Mouse (Mus musculus): ENCODE data around the gene Utp6. TPM values are rescaled to one million over a fixed set of nuclear protein-coding genes. Genes with fewer than 3 reads are reported as not detected.

The Utp6 gene
- polyA plus RNA-seq, 1 experiment from 2014 or later, result 52.1 TPM

GRCm38 (mm10) chr11:79961346-79962124 is 655 bp downstream of the Utp6 start:
- Histone ChIP-seq H3K9ac (peak overlapping the region; percentile 62), H3K4me2 (replicated peaks) (peak overlapping the region; percentile 67), H3K27ac (replicated peaks) (peak overlapping the region; percentile 63), H3K27me3 (no peaks in the 10 kb centered on the region), H3K36me3 (peaks cover 25% of the 10 kb centered on the region), H3K4me1 (peaks cover 11% of the 10 kb centered on the region; the same call in 1 of the 2 replicates), H3K4me3 (replicated peaks) (peak overlapping the region; percentile 66), H3K9me3 (replicated peaks) (no peaks in the 10 kb centered on the region)
- no peak for ATAC-seq (ENCODE audit: insufficient number of reproducible peaks, low FRiP score, low TSS enrichment, low read depth)
- 4% methylated on average over 27 of the region's 27 CpGs for WGBS

GRCm38 (mm10) chr11:79947265-79947664 is 14.9 kb downstream of the Utp6 start:
- H3K36me3 ChIP-seq, result peaks cover 82% of the 10 kb centered on the region
- whole genome bisulfite sequencing, result 91% methylated on average over 3 of the region's 3 CpGs

DNA sequence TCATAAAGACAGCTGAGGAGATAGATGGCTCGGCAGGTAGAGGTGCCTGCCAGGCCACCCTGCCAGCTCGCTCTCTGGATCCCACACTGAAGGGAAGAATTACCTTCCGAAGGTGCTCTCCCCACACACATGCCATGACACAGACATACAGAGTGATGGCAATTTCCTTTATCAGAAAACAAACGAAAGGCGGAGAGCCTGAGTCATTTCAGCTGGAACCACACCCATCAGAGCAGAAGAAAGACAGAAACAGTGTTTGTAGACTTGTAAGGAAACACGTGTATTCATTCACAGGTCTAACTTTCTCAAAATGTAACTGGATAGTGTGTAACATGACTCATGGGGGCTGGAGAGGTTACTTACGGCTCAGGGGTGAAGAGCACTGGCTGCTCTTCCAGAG is 18.6 kb downstream of the Utp6 start:
- WGBS, result 74% methylated on average over 7 of the region's 7 CpGs
- no peak for ATAC-seq (ENCODE audit: insufficient number of reproducible peaks, low FRiP score, low TSS enrichment, low read depth)
- peaks cover 86% of the 10 kb centered on the region for H3K36me3 ChIP-seq
- no peaks in the 10 kb centered on the region for H3K9me3 ChIP-seq (replicated peaks)
- H3K27me3 ChIP-seq, result no peaks in the 10 kb centered on the region
- no peak overlapping the region for H3K4me2 ChIP-seq (replicated peaks)
- no peak overlapping the region for H3K9ac ChIP-seq
- H3K4me1 ChIP-seq, result no peaks in the 10 kb centered on the region
- no peak overlapping the region for H3K4me3 ChIP-seq (replicated peaks)
- no peak overlapping the region for H3K27ac ChIP-seq (replicated peaks)

More at GRCm38 (mm10) chr11:79947265-79947664, 14.9 kb downstream of the Utp6 start:
- H3K4me2 ChIP-seq (replicated peaks), result no peak overlapping the region
- no peaks in the 10 kb centered on the region for H3K4me1 ChIP-seq
- ATAC-seq (ENCODE audit: insufficient number of reproducible peaks, low FRiP score, low TSS enrichment, low read depth), result no peak
- no peaks in the 10 kb centered on the region for H3K27me3 ChIP-seq
- H3K9me3 ChIP-seq (replicated peaks), result no peaks in the 10 kb centered on the region
- H3K27ac ChIP-seq (replicated peaks), result no peak overlapping the region
- H3K9ac ChIP-seq, result no peak overlapping the region
- no peak overlapping the region for H3K4me3 ChIP-seq (replicated peaks)

GRCm38 (mm10) chr11:79943136-79943535 is 19.1 kb downstream of the Utp6 start:
- WGBS, result 94% methylated on average over 8 of the region's 8 CpGs
- H3K9me3 ChIP-seq (replicated peaks), result no peaks in the 10 kb centered on the region
- H3K9ac ChIP-seq, result no peak overlapping the region
- H3K27me3 ChIP-seq, result no peaks in the 10 kb centered on the region
- H3K36me3 ChIP-seq, result peaks cover 83% of the 10 kb centered on the region
- no peak overlapping the region for H3K27ac ChIP-seq (replicated peaks)
- H3K4me3 ChIP-seq (replicated peaks), result no peak overlapping the region
- no peak overlapping the region for H3K4me2 ChIP-seq (replicated peaks)
- no peak for ATAC-seq (ENCODE audit: insufficient number of reproducible peaks, low FRiP score, low TSS enrichment, low read depth)
- H3K4me1 ChIP-seq, result no peaks in the 10 kb centered on the region

DNA sequence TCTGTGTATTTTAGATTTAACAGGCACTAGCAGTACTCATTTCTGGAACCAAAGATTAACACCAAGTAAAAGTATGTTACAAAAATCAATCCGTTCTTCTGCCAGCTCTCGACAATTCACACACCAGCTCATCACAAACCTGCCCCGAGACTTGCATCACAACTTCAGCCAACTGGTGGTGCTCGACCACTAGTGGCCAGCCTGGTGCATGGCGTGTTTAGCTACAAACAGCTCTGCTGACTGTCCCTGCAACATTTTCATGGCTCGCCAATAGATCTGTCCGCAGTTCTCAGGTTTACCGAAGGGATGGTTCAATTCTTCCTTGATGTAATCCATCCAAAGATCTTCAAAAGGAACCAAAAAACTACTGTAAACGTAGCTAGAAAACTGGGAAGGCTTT is 26.4 kb downstream of the Utp6 start:
- Histone ChIP-seq H3K4me2 (replicated peaks) (no peak overlapping the region), H3K9ac (no peak overlapping the region), H3K27me3 (no peaks in the 10 kb centered on the region), H3K36me3 (peaks cover 70% of the 10 kb centered on the region), H3K27ac (replicated peaks) (no peak overlapping the region), H3K9me3 (replicated peaks) (no peaks in the 10 kb centered on the region), H3K4me3 (replicated peaks) (no peak overlapping the region), H3K4me1 (no peaks in the 10 kb centered on the region)
- WGBS, result 87% methylated on average over 9 of the region's 9 CpGs
- ATAC-seq (ENCODE audit: insufficient number of reproducible peaks, low FRiP score, low TSS enrichment, low read depth), result no peak

- Histone ChIP-seq H3K9ac (no peak overlapping the region), H3K36me3 (no peaks in the 10 kb centered on the region), H3K4me3 (replicated peaks) (no peak overlapping the region), H3K4me1 (peaks cover 15% of the 10 kb centered on the region), H3K4me2 (replicated peaks) (no peak overlapping the region), H3K27ac (replicated peaks) (no peak overlapping the region), H3K27me3 (no peaks in the 10 kb centered on the region), H3K9me3 (replicated peaks) (no peaks in the 10 kb centered on the region)
- ATAC-seq (ENCODE audit: insufficient number of reproducible peaks, low FRiP score, low TSS enrichment, low read depth), result no peak
- 79% methylated on average over 1 of the region's 1 CpGs for WGBS
Observed at GRCm38 (mm10) chr11:79922766-79923165, 39.4 kb downstream of the Utp6 start.

- 84% methylated on average over 3 of the region's 3 CpGs for WGBS
- H3K27me3 ChIP-seq, result no peaks in the 10 kb centered on the region
- H3K4me2 ChIP-seq (replicated peaks), result no peak overlapping the region
- ATAC-seq (ENCODE audit: insufficient number of reproducible peaks, low FRiP score, low TSS enrichment, low read depth), result no peak
- H3K4me1 ChIP-seq, result peaks cover 15% of the 10 kb centered on the region
- H3K36me3 ChIP-seq, result no peaks in the 10 kb centered on the region
- no peak overlapping the region for H3K27ac ChIP-seq (replicated peaks)
- no peak overlapping the region for H3K4me3 ChIP-seq (replicated peaks)
- H3K9ac ChIP-seq, result no peak overlapping the region
- no peaks in the 10 kb centered on the region for H3K9me3 ChIP-seq (replicated peaks)
Observed at GRCm38 (mm10) chr11:79922157-79922556, 40.0 kb downstream of the Utp6 start.

DNA sequence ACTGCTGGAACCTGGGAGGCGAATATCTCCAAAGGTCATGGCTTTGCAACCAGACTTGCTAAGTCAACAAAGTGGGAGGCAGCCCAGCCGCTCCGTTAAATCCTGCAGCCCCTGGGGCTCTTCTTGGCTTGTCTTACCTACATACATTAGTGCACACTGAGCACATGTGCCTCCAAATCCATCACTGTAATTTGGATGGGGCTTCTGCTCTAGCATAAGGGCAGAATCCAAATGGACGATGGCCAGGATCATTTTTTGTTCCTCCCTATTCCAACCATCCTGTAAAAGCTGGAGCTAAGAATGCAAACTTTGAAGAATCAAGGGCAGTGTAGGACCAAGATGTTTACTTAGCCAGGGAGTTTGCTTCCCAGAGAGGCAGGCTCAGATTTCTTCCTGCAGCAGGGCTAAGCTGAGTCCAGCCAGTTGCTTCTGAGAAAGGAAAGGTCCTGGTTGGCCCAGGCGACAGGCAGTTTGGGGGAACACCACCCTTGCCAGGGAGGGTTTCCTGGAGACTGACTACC is 41.6 kb downstream of the Utp6 start:
- H3K9me3 ChIP-seq (replicated peaks), result no peaks in the 10 kb centered on the region
- H3K4me3 ChIP-seq (replicated peaks), result no peak overlapping the region
- peak; percentile 39 for ATAC-seq (ENCODE audit: insufficient number of reproducible peaks, low FRiP score, low TSS enrichment, low read depth)
- peak overlapping the region; percentile 58; the same call in 1 of the 2 replicates for H3K27ac ChIP-seq (replicated peaks)
- WGBS, result 30% methylated on average over 5 of the region's 5 CpGs
- no peak overlapping the region for H3K9ac ChIP-seq
- no peaks in the 10 kb centered on the region for H3K27me3 ChIP-seq
- peaks cover 15% of the 10 kb centered on the region for H3K4me1 ChIP-seq
- H3K4me2 ChIP-seq (replicated peaks), result peak overlapping the region; percentile 32; the same call in 1 of the 2 replicates
- no peaks in the 10 kb centered on the region for H3K36me3 ChIP-seq

DNA sequence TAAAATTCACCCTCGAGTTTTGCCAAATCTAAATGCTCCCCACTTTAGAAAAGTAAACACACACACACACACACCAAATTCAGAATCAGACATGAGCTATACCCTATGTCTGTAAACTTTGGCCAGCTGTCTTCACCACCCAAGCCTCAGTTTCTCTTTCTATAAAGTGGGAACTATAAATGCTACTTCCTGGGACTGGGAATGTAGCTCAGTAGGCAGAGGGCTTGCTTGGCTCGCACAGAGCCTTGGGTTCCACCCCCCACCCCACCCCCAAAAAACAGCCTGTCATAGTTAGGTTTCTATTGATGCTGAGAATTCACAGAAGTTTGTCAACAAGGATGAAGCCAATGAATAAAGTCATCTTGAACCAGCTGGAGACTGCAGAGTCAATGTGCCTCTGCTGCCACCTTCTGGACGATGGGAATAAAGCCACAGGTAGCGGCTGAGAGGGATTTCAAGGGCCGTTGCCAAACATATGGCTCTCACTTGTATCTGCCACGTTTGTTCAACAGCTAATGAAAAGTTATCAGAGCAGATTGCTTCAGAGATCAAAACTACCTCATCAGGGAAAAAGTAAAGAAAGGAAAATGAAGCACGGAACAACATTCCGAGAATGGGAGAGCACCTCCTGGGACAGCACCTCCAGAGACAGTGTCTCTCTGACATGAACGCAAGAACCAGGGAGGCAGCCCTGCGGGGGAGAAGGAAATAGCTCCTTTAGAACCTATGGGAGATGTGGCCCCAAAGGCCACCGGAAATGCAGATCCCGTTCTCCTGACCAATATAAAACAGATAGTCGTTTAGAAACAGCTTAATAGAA is 42.3 kb downstream of the Utp6 start:
- 11% methylated on average over 13 of the region's 13 CpGs for whole genome bisulfite sequencing

DNA sequence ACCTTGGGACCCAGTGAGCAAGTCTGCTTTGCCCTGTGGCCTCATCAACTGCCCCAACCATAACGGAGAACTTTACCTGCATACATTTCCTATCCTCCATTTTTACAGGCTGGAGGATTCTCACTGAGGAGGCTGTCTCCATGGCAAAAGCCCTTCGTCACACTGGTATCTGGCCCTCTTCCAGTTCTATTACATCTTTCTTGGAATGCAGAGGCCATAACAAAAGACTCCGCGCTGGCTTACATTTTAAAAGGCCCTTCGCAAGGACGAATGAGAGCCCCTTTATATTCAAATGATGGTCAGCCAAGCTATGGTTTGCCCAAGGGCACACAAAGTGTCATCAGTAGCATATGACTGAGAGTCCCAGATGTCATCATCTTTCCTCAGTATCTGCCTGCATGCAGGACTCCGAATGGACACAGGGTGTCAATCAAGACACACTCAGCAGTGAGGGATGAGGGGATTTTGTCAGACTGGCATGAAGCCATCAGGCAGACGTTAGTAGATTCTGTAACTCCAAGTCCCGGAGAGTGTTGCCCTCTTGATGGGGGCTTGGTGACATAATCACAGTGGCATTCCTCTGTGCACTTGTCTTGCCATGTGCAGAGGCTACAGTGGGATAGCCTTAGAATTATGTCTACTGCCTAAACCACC is 46.4 kb downstream of the Utp6 start:
- WGBS, result 61% methylated on average over 9 of the region's 9 CpGs
- Histone ChIP-seq H3K4me3 (replicated peaks) (no peak overlapping the region), H3K4me2 (replicated peaks) (no peak overlapping the region), H3K27me3 (no peaks in the 10 kb centered on the region), H3K9ac (no peak overlapping the region), H3K9me3 (replicated peaks) (no peaks in the 10 kb centered on the region), H3K36me3 (no peaks in the 10 kb centered on the region), H3K27ac (replicated peaks) (no peak overlapping the region), H3K4me1 (peaks cover 12% of the 10 kb centered on the region)
- no peak for ATAC-seq (ENCODE audit: insufficient number of reproducible peaks, low FRiP score, low TSS enrichment, low read depth)

More for the DNA sequence above, 42.3 kb downstream of the Utp6 start:
- peak; percentile 66 for ATAC-seq (ENCODE audit: insufficient number of reproducible peaks, low FRiP score, low TSS enrichment, low read depth)
- H3K27ac ChIP-seq (replicated peaks), result peak overlapping the region; percentile 58; the same call in 1 of the 2 replicates
- peak overlapping the region; percentile 32; the same call in 1 of the 2 replicates for H3K4me2 ChIP-seq (replicated peaks)
- no peak overlapping the region for H3K9ac ChIP-seq
- H3K27me3 ChIP-seq, result no peaks in the 10 kb centered on the region
- no peaks in the 10 kb centered on the region for H3K9me3 ChIP-seq (replicated peaks)
- peaks cover 15% of the 10 kb centered on the region for H3K4me1 ChIP-seq
- 0 out of 2 replicates have a peak overlapping the region, but pooled peaks have one; percentile 4 for H3K4me3 ChIP-seq (replicated peaks)
- H3K36me3 ChIP-seq, result no peaks in the 10 kb centered on the region

All from embryonic facial prominence, embryonic 15.5 days (tissue).